Mouse (Mus musculus) erythroblast, embryonic 14.5 days (primary cell): ENCODE results near the gene Nfic. TPM values are rescaled to one million over a fixed set of nuclear protein-coding genes. Genes with fewer than 3 reads are reported as not detected.
A peak's percentile ranks its signal among the peaks of the same experiment; 100 is the strongest.

Experiments used
- H3K27me3 ChIP-seq: 2 replicates; pipeline ENCODE4 v1.6.1; 2012; ENCODE audit warnings: inconsistent platforms; ENCODE audit not compliant: control insufficient read depth
- H3K36me3 ChIP-seq: 2 replicates; pipeline ENCODE4 v1.6.1; 2012; ENCODE audit warnings: mild to moderate bottlenecking, inconsistent platforms; ENCODE audit not compliant: control insufficient read depth
- H3K4me1 ChIP-seq: 2 replicates; pipeline ENCODE4 v1.6.1; 2012; ENCODE audit warnings: inconsistent platforms; ENCODE audit not compliant: control insufficient read depth
- H3K4me3 ChIP-seq: replicated peaks from 2 replicates; pipeline ENCODE3; 2012; ENCODE audit warnings: moderate library complexity, mild to moderate bottlenecking, inconsistent platforms
- H3K9me3 ChIP-seq: 2 replicates; pipeline ENCODE4 v1.6.1; 2012; ENCODE audit warnings: low read length, inconsistent platforms, mixed read lengths; ENCODE audit not compliant: control insufficient read depth
- GATA1 ChIP-seq: IDR thresholded peaks from 2 replicates; pipeline ENCODE4 v1.6.1; 2012; ENCODE audit warnings: low read length, inconsistent platforms, mixed read lengths
- TAL1 ChIP-seq: IDR thresholded peaks from 3 replicates; pipeline ENCODE4 v1.6.1; 2012; ENCODE audit warnings: low read length, inconsistent platforms, mixed read lengths
- polyA plus RNA-seq: library from polyadenylated mRNA; stranded (reverse); fragments of >175 nt; gene quantifications from 2 replicates; pipeline ENCODE4 v1.2.3, GENCODE M21; 2012

Nfic gene
- polyA plus RNA-seq, 1 experiment: 0.94 TPM

GRCm38 (mm10) chr10:81434361-81435263 lies 20.8 kb downstream of the Nfic start:
- no peak for TF ChIP-seq TAL1
- no peak for TF ChIP-seq GATA1
- Histone ChIP-seq H3K4me3 (no peak overlapping the region), H3K27me3 (peaks cover 34% of the 10 kb centered on the region), H3K9me3 (0 out of 2 replicates have a peak, but pooled peaks cover 2% of the 10 kb centered on the region), H3K4me1 (peaks cover 40% of the 10 kb centered on the region), H3K36me3 (no peaks in the 10 kb centered on the region)

GRCm38 (mm10) chr10:81433541-81434289 lies 21.7 kb downstream of the Nfic start:
- TF ChIP-seq GATA1 (no peak), TAL1 (no peak)
- Histone ChIP-seq H3K27me3 (peaks cover 43% of the 10 kb centered on the region), H3K36me3 (no peaks in the 10 kb centered on the region), H3K4me3 (no peak overlapping the region), H3K4me1 (peaks cover 47% of the 10 kb centered on the region), H3K9me3 (0 out of 2 replicates have a peak, but pooled peaks cover 2% of the 10 kb centered on the region)

- Histone ChIP-seq H3K4me3 (peak overlapping the region; percentile 31), H3K9me3 (peaks cover 2% of the 10 kb centered on the region; the same call in 1 of the 2 replicates), H3K4me1 (peaks cover 47% of the 10 kb centered on the region), H3K36me3 (no peaks in the 10 kb centered on the region), H3K27me3 (peaks cover 51% of the 10 kb centered on the region)
- TF ChIP-seq GATA1 (no peak), TAL1 (no peak)
Observed at GRCm38 (mm10) chr10:81432868-81433262, 22.6 kb downstream of the Nfic start.

- H3K36me3 ChIP-seq: no peaks in the 10 kb centered on the region
- no peak for TF ChIP-seq GATA1
- TF ChIP-seq TAL1: no peak
- no peak overlapping the region for H3K4me3 ChIP-seq
- peaks cover 2% of the 10 kb centered on the region; the same call in 1 of the 2 replicates for H3K9me3 ChIP-seq
- peaks cover 47% of the 10 kb centered on the region for H3K4me1 ChIP-seq
- peaks cover 57% of the 10 kb centered on the region for H3K27me3 ChIP-seq
Observed at GRCm38 (mm10) chr10:81432169-81432867, 23.1 kb downstream of the Nfic start.

GRCm38 (mm10) chr10:81431526-81432168 lies 23.8 kb downstream of the Nfic start:
- peaks cover 63% of the 10 kb centered on the region for H3K27me3 ChIP-seq
- no peak for TF ChIP-seq GATA1
- no peak for TF ChIP-seq TAL1
- peaks cover 54% of the 10 kb centered on the region for H3K4me1 ChIP-seq
- H3K4me3 ChIP-seq: no peak overlapping the region
- H3K36me3 ChIP-seq: no peaks in the 10 kb centered on the region
- peaks cover 2% of the 10 kb centered on the region; the same call in 1 of the 2 replicates for H3K9me3 ChIP-seq

GRCm38 (mm10) chr10:81430831-81431525 lies 24.5 kb downstream of the Nfic start:
- no peak for TF ChIP-seq TAL1
- no peak for TF ChIP-seq GATA1
- peaks cover 2% of the 10 kb centered on the region; the same call in 1 of the 2 replicates for H3K9me3 ChIP-seq
- peak overlapping the region; percentile 71 for H3K4me3 ChIP-seq
- peaks cover 54% of the 10 kb centered on the region for H3K4me1 ChIP-seq
- H3K27me3 ChIP-seq: peaks cover 70% of the 10 kb centered on the region
- no peaks in the 10 kb centered on the region for H3K36me3 ChIP-seq

GRCm38 (mm10) chr10:81430141-81430830 lies 25.1 kb downstream of the Nfic start:
- no peak for TF ChIP-seq TAL1
- no peak for TF ChIP-seq GATA1
- H3K9me3 ChIP-seq: peaks cover 2% of the 10 kb centered on the region; the same call in 1 of the 2 replicates

More at GRCm38 (mm10) chr10:81430141-81430830, 25.1 kb downstream of the Nfic start:
- Histone ChIP-seq H3K4me1 (peaks cover 54% of the 10 kb centered on the region), H3K27me3 (peaks cover 77% of the 10 kb centered on the region), H3K4me3 (peak overlapping the region; percentile 71), H3K36me3 (no peaks in the 10 kb centered on the region)
